Mouse (Mus musculus) C2C12 (cell line): ENCODE measurements around the gene Disp3. TPM values are rescaled to one million over a fixed set of nuclear protein-coding genes. Genes with fewer than 3 reads are reported as not detected.

Source experiments
- H3K27me3 ChIP-seq: one replicate; pipeline ENCODE4 v1.6.1; 2011; ENCODE audit not compliant: control insufficient read depth, insufficient read depth, insufficient read length
- H3K36me3 ChIP-seq: one replicate; pipeline ENCODE4 v1.6.1; 2011; ENCODE audit not compliant: control insufficient read depth, insufficient read depth
- H3K4me3 ChIP-seq: one replicate; pipeline ENCODE4 v1.5.1; 2011; ENCODE audit warnings: mild to moderate bottlenecking, control low read depth; ENCODE audit not compliant: poor library complexity, insufficient read depth, severe bottlenecking
- H3K79me2 ChIP-seq: one replicate; pipeline ENCODE4 v1.6.1; 2011; ENCODE audit not compliant: control insufficient read depth, insufficient read depth
- H3K79me3 ChIP-seq: one replicate; pipeline ENCODE4 v1.6.1; 2011; ENCODE audit warnings: low read depth, control low read depth
- H3ac ChIP-seq: one replicate; pipeline ENCODE3; 2011; ENCODE audit warnings: low read depth; ENCODE audit not compliant: control insufficient read depth, insufficient read length
- CEBPB ChIP-seq: IDR thresholded peaks from one replicate; pipeline ENCODE4 v1.6.1; 2011; ENCODE audit warnings: low read depth, mild to moderate bottlenecking, control low read depth, moderate library complexity
- CTCF ChIP-seq: IDR thresholded peaks from one replicate; pipeline ENCODE4 v1.5.1; 2011; ENCODE audit not compliant: control insufficient read depth, insufficient read depth, insufficient read length
- FOSL1 ChIP-seq: IDR thresholded peaks from one replicate; pipeline ENCODE4 v1.8.0; 2011; ENCODE audit warnings: mild to moderate bottlenecking, low read length; ENCODE audit not compliant: poor library complexity, insufficient read depth, severe bottlenecking
- MAX ChIP-seq: IDR thresholded peaks from one replicate; pipeline ENCODE4 v1.6.1; 2011; ENCODE audit warnings: mild to moderate bottlenecking, control low read depth
- MYOD1 ChIP-seq: IDR thresholded peaks from one replicate; pipeline ENCODE4 v1.6.1; 2011; ENCODE audit warnings: low read depth; ENCODE audit not compliant: control insufficient read depth, insufficient read length
- MYOG ChIP-seq: IDR thresholded peaks from one replicate; pipeline ENCODE4 v1.6.1; 2011; ENCODE audit not compliant: control insufficient read depth, insufficient read length; ENCODE audit errors: extremely low read depth
- USF1 ChIP-seq: IDR thresholded peaks from one replicate; pipeline ENCODE4 v1.6.1; 2011; ENCODE audit warnings: low read depth, mild to moderate bottlenecking, control low read depth, moderate library complexity
- polyA plus RNA-seq: library from polyadenylated mRNA; unstranded; fragments of >200 nt; fragmentation: generic; extraction: Trizol; gene quantifications from one replicate; pipeline ENCODE4 v1.2.1, GENCODE M21; 2012; ENCODE audit warnings: missing spikeins

The Disp3 gene
- polyA plus RNA-seq, 1 experiment, result 0.04 TPM

DNA sequence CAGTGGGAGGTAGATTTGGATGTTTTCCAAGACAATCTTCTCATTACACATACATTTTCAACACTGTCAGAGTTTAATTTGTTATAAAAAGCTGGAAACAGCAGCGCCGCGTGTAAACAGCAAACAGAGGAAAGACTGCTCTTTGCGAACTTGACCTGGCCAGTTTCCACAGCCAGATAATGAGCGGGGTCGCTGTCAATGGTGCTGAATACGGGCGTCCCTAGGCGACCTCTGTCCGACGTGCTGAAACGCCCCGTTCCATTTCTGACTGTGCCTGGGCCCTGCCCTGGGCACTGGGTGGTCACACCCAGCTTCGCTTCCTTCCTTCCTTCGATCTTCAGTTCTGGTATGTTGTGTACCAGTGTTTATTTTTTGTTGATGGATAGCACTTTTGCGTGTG, 58.1 kb downstream of the Disp3 start:
- Histone ChIP-seq H3K79me3 (no peaks in the 10 kb centered on the region), H3K79me2 (no peaks in the 10 kb centered on the region), H3K27me3 (no peaks in the 10 kb centered on the region), H3K36me3 (no peaks in the 10 kb centered on the region), H3ac (no peak overlapping the region), H3K4me3 (no peak overlapping the region)
- TF ChIP-seq MYOG (no peak), FOSL1 (no peak), MAX (no peak), MYOD1 (no peak), CEBPB (no peak)

DNA sequence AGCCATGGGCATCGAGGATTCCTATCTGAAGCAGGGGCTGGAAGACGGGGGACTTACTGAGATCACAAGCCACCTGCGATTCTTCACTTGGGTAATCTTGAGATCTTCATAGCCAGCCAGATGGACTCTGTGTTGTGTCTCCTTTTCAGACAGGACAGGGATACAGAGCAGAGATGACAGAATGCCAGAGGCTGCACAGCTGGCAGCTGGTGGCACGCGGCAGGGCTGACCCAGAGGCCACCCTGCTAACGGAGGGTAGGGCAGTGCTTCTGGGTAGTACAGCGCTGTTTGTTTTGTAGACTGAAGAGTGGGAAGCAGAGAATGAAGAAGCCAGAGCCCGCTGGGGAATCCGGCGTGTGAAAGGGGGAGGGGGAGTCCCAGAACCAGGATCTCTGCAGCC, 64.8 kb downstream of the Disp3 start:
- no peak overlapping the region for H3K4me3 ChIP-seq
- H3K79me3 ChIP-seq, result no peaks in the 10 kb centered on the region
- H3ac ChIP-seq, result no peak overlapping the region
- H3K36me3 ChIP-seq, result no peaks in the 10 kb centered on the region
- TF ChIP-seq MYOD1, result no peak
- TF ChIP-seq MAX, result no peak
- no peak for TF ChIP-seq USF1
- TF ChIP-seq MYOG, result no peak
- no peak for TF ChIP-seq CEBPB
- no peak for TF ChIP-seq FOSL1
- no peak for TF ChIP-seq CTCF
- H3K79me2 ChIP-seq, result no peaks in the 10 kb centered on the region
- peaks cover 28% of the 10 kb centered on the region for H3K27me3 ChIP-seq

DNA sequence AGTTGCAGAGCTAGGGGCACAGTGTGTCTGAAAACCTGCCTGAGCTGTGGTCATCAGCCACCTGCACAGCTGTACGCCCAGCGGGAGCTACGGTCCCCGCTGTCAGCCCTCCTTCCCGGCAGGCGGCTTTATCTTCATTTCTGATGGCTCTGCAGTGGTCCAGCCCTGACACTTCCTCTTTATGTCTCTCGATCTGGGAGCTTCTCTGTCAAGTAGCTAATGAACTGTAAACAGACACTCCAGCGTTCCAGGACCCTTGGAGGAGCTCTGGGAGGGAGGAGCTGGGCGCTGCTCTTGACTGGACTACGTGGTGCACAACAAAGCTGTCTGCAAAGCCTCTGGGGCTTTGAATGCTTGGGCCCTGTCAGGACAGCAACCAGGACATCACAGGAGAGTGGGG, 67.1 kb downstream of the Disp3 start:
- H3K36me3 ChIP-seq, result no peaks in the 10 kb centered on the region
- H3K79me2 ChIP-seq, result no peaks in the 10 kb centered on the region
- no peak overlapping the region for H3K4me3 ChIP-seq
- TF ChIP-seq USF1 (no peak), CTCF (no peak), MYOG (no peak), MAX (no peak), MYOD1 (no peak), FOSL1 (no peak), CEBPB (no peak)
- H3ac ChIP-seq, result no peak overlapping the region
- H3K79me3 ChIP-seq, result no peaks in the 10 kb centered on the region
- H3K27me3 ChIP-seq, result peaks cover 34% of the 10 kb centered on the region

DNA sequence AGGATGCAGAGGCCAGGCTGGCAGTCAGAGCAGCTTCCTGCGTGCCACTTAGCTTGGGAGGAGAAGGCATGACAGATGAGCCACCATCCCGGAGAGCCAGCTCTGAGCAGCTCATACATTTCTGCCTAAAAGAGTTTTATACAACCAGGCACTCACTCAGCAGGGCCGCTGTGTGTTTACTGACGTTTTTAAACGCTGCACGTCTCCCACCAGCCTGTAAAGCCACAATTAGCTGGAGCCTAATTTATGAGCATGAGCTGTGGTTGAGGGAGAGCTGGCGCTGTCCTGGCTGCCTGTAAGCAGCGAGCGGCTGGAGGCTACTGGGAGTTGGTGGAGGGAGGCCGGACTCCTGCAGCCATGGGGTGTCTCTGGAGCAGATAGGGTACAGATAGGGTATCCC, 69.5 kb downstream of the Disp3 start:
- Histone ChIP-seq H3K36me3 (no peaks in the 10 kb centered on the region), H3K27me3 (peaks cover 32% of the 10 kb centered on the region), H3K4me3 (no peak overlapping the region), H3ac (no peak overlapping the region), H3K79me3 (no peaks in the 10 kb centered on the region), H3K79me2 (no peaks in the 10 kb centered on the region)
- TF ChIP-seq CTCF (no peak), MYOD1 (no peak), MYOG (no peak), USF1 (no peak), MAX (no peak), CEBPB (no peak), FOSL1 (no peak)

DNA sequence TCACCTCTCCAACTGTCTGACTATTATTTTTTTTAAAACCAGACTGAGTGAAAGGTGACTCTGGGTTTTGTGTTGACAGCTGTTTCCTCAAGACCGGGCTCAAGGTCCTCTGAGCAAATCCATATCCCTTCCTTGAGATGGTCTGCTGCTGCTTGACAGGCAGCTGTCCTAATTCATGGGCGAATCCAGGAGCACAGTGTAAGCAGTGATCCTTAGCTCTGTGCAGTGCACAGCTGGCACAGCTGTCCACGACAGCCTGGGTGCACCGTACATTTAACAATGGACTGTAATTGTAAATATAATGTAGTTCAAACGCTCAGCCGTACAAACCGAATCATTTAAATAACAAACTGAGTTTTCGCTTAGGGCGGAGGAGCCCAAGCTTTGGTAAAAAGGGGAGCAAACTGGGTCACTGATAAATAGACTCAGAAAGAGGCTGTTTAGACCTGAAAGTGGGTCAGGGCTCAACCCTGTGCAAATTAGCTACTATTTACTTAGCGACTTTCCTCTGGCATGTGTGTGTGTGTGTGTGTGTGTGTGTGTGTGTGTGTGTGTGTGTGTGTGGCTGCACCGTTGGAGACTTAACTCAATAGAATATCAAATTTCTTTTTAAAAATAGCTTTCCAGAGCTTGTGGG, 72.4 kb downstream of the Disp3 start:
- Histone ChIP-seq H3K79me3 (no peaks in the 10 kb centered on the region), H3K79me2 (no peaks in the 10 kb centered on the region), H3K4me3 (no peak overlapping the region), H3K36me3 (no peaks in the 10 kb centered on the region), H3K27me3 (peaks cover 24% of the 10 kb centered on the region), H3ac (no peak overlapping the region)
- TF ChIP-seq FOSL1 (no peak), CEBPB (no peak), CTCF (no peak), MYOD1 (no peak)

DNA sequence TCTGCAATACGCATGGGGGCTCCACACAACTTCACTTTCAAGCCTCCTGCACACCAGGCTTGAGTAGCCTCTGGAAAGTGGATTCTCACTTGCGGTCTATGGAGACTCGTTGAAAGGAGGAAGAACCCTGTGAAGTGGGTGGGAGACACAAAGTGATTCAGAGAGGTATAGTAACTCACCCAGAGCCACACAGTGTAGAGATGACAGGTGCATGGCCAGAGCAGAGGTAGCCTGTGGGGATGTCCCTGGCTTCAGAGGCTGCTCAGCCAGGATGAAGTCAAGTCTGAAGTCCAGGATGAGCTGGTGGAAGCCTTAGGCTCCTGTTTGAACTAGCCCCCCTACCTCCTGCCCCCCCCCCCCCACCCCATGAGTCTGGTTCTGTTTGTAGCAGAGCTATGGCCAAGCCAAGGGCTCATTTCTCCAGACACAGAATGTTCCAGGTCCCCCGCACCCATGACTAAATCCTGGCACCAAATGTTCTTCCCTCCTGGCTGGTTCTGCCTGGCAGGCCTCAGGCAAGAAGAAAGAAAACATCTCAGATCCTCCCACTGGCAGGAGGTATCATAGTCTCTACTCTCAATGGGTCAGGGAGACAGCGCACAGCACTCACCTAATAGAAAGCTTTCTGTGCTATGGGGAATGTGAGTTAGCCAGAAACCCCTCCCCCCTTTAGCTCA, 73.2 kb downstream of the Disp3 start:
- H3K27me3 ChIP-seq, result peaks cover 19% of the 10 kb centered on the region
- TF ChIP-seq CTCF (no peak), MYOG (no peak), USF1 (no peak), CEBPB (no peak), MAX (no peak), MYOD1 (no peak), FOSL1 (no peak)
- no peak overlapping the region for H3ac ChIP-seq
- H3K4me3 ChIP-seq, result no peak overlapping the region
- no peaks in the 10 kb centered on the region for H3K79me2 ChIP-seq
- H3K79me3 ChIP-seq, result no peaks in the 10 kb centered on the region
- no peaks in the 10 kb centered on the region for H3K36me3 ChIP-seq
